Mouse (Mus musculus) activated CD4-positive, CD25-positive, alpha-beta regulatory T cell, adult 4 months (primary cell): Measurements from ENCODE around the gene Rhoj. TPM values are rescaled to one million over a fixed set of nuclear protein-coding genes. Genes with fewer than 3 reads are reported as not detected.
"Not testable (repeated sequence)": the region's sequence is repeated elsewhere in the genome, so short reads cannot be mapped to it uniquely, and the experiment has no call there.

Experiments used
- ATAC-seq: one replicate; pipeline ENCODE4 v1.8.0; 2017
- polyA plus RNA-seq, 2 experiments: library from polyadenylated mRNA; unstranded; fragments of 100-300 nt; shearing (Covaris generic); gene quantifications; one replicate each; pipeline ENCODE4 v1.2.1; 2017

Rhoj gene
- polyA plus RNA-seq, result not detected

- ATAC-seq, result no peak
Observed at GRCm38 (mm10) chr12:75307961-75308951, at the start of gene Rhoj. Rhoj (plus strand) TSS chr12:75308322.

GRCm38 (mm10) chr12:75271726-75272125 lies 36.4 kb upstream of the Rhoj start:
- ATAC-seq, result no peak

- ATAC-seq, result no peak
Observed at GRCm38 (mm10) chr12:75275730-75276129, 32.4 kb upstream of the Rhoj start.

- ATAC-seq, result no peak
Observed at GRCm38 (mm10) chr12:75277425-75277824, 30.7 kb upstream of the Rhoj start.

- ATAC-seq, result no peak
Observed at GRCm38 (mm10) chr12:75280502-75280901, 27.6 kb upstream of the Rhoj start.

GRCm38 (mm10) chr12:75283226-75283625 lies 24.9 kb upstream of the Rhoj start:
- peak; percentile 100 for ATAC-seq

GRCm38 (mm10) chr12:75286166-75286565 lies 22.0 kb upstream of the Rhoj start:
- ATAC-seq, result no peak

- ATAC-seq, result no peak
Observed at GRCm38 (mm10) chr12:75290524-75290923, 17.6 kb upstream of the Rhoj start.

- no peak for ATAC-seq
Observed at GRCm38 (mm10) chr12:75291556-75291955, 16.6 kb upstream of the Rhoj start.

- peak; percentile 48 for ATAC-seq
Observed at GRCm38 (mm10) chr12:75292939-75293338, 15.2 kb upstream of the Rhoj start.

- ATAC-seq, result no peak
Observed at GRCm38 (mm10) chr12:75299865-75300264, 8.3 kb upstream of the Rhoj start.

GRCm38 (mm10) chr12:75304132-75304531 lies 4.0 kb upstream of the Rhoj start:
- no peak for ATAC-seq

- ATAC-seq, result no peak
Observed at GRCm38 (mm10) chr12:75309756-75310155, 1.6 kb downstream of the Rhoj start.

GRCm38 (mm10) chr12:75310766-75311165 lies 2.6 kb downstream of the Rhoj start:
- ATAC-seq, result no peak

GRCm38 (mm10) chr12:75311879-75312278 lies 3.8 kb downstream of the Rhoj start:
- ATAC-seq, result no peak

GRCm38 (mm10) chr12:75313992-75314391 lies 5.9 kb downstream of the Rhoj start:
- ATAC-seq, result no peak

- ATAC-seq, result no peak
Observed at GRCm38 (mm10) chr12:75315851-75316250, 7.7 kb downstream of the Rhoj start.

GRCm38 (mm10) chr12:75320441-75320925 lies 12.4 kb downstream of the Rhoj start:
- ATAC-seq, result no peak

GRCm38 (mm10) chr12:75321189-75321588 lies 13.1 kb downstream of the Rhoj start:
- no peak for ATAC-seq

- no peak for ATAC-seq
Observed at GRCm38 (mm10) chr12:75329188-75329587, 21.1 kb downstream of the Rhoj start.

GRCm38 (mm10) chr12:75339894-75340293 lies 31.8 kb downstream of the Rhoj start:
- no peak for ATAC-seq

- no peak for ATAC-seq
Observed at GRCm38 (mm10) chr12:75340331-75340730, 32.2 kb downstream of the Rhoj start.

GRCm38 (mm10) chr12:75348551-75348950 lies 40.4 kb downstream of the Rhoj start:
- no peak for ATAC-seq

- ATAC-seq, result not testable (repeated sequence)
Observed at GRCm38 (mm10) chr12:75349537-75349936, 41.4 kb downstream of the Rhoj start.
